Mouse (Mus musculus) stomach, postnatal 0 days (tissue): ENCODE data around the gene Narfl. TPM values are rescaled to one million over a fixed set of nuclear protein-coding genes. Genes with fewer than 3 reads are reported as not detected.

Source experiments
- ATAC-seq: fragments of 200-750 bp; cut with Nextera tagmentation; 2 replicates; pipeline ENCODE4 v1.8.0; 2017; ENCODE audit not compliant: low FRiP score, low TSS enrichment
- DNase-seq: peaks from one replicate; pipeline ENCODE4 v3.0.0-alpha.2; 2016; ENCODE audit warnings: low spot score
- H3K27ac ChIP-seq: fragments of 300-500 bp; sonication (generic); replicated peaks from 2 replicates; pipeline ENCODE4 v1.5.1; 2014; ENCODE audit warnings: mild to moderate bottlenecking, control low read depth
- H3K27me3 ChIP-seq: fragments of 300-500 bp; sonication (generic); 2 replicates; pipeline ENCODE4 v1.6.1; 2014; ENCODE audit warnings: low read length; ENCODE audit not compliant: control insufficient read depth, insufficient read depth
- H3K36me3 ChIP-seq: fragments of 300-500 bp; sonication (generic); 2 replicates; pipeline ENCODE4 v1.6.1; 2014; ENCODE audit warnings: low read length, mixed read lengths; ENCODE audit not compliant: control insufficient read depth, insufficient read depth
- H3K4me1 ChIP-seq: fragments of 300-500 bp; sonication (generic); replicated peaks from 2 replicates; pipeline ENCODE4 v1.6.1; 2014; ENCODE audit warnings: antibody characterized with exemption; ENCODE audit not compliant: control insufficient read depth, insufficient read depth
- H3K4me2 ChIP-seq: fragments of 300-500 bp; sonication (generic); replicated peaks from 2 replicates; pipeline ENCODE4 v1.6.1; 2014; ENCODE audit warnings: low read depth, mild to moderate bottlenecking, control low read depth, moderate library complexity
- H3K4me3 ChIP-seq: fragments of 300-500 bp; sonication (generic); 2 replicates; pipeline ENCODE4 v1.5.1; 2014; ENCODE audit warnings: low read depth, low read length, control low read depth
- H3K9ac ChIP-seq: fragments of 300-500 bp; sonication (generic); 2 replicates; pipeline ENCODE4 v1.6.1; 2014; ENCODE audit warnings: mild to moderate bottlenecking, low read length, control low read depth, mixed read lengths
- H3K9me3 ChIP-seq: fragments of 300-500 bp; sonication (generic); 2 replicates; pipeline ENCODE4 v1.6.1; 2016; ENCODE audit warnings: low read length; ENCODE audit not compliant: control insufficient read depth
- CTCF ChIP-seq: IDR thresholded peaks from 2 replicates; pipeline ENCODE4 v1.5.1; 2016; ENCODE audit warnings: antibody characterized with exemption, low read depth, mild to moderate bottlenecking, moderate library complexity
- EP300 ChIP-seq: optimal IDR thresholded peaks from 2 replicates; pipeline ENCODE3; 2016; ENCODE audit warnings: antibody characterized with exemption
- WGBS: fragments of 180-500 bp; shearing (Covaris S2); extraction: QIAGEN DNeasy Blood & Tissue Kit; methylation state at CpG from one replicate; pipeline ENCODE4 v1.1.7; 2014; 5-methylcytosine and 5-hydroxymethylcytosine counted together
- polyA plus RNA-seq: library from polyadenylated mRNA; unstranded; fragments of >200 nt; fragmentation: Nextera tagmentation; extraction: Ambion mirVana; gene quantifications from 2 replicates; pipeline ENCODE4 v1.2.1, GENCODE M21; 2015

The Narfl gene
- polyA plus RNA-seq, 1 experiment from 2014 or later, result 19.1 TPM

DNA sequence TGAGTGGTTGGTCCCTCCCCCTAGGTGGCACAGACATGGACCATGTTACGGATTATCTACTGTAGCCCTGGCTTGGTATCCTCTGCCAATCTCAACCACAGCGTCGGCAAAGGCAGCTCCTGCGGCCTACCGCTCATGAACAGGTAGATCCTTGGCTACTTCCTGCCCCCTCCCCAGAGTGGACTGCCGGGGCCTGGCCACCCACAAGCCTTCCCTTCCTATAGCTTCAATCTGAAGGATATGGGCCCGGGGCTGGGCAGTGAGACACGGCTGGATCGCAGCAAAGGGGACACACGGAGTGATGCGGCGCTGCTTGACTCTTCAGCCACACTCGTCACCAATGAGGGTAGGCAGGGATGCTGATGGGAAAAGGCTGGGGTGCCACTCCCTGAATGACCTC is 53.4 kb downstream of the Narfl start:
- no peak overlapping the region for H3K4me2 ChIP-seq
- H3K27me3 ChIP-seq, result no peaks in the 10 kb centered on the region
- peaks cover 14% of the 10 kb centered on the region for H3K36me3 ChIP-seq
- H3K4me1 ChIP-seq, result peaks cover 22% of the 10 kb centered on the region
- no peak for TF ChIP-seq EP300
- no peak for TF ChIP-seq CTCF
- H3K4me3 ChIP-seq, result no peak overlapping the region
- H3K9me3 ChIP-seq, result no peaks in the 10 kb centered on the region
- no peak for DNase-seq
- no peak overlapping the region for H3K27ac ChIP-seq
- 95% methylated on average over 13 of the region's 13 CpGs for WGBS
- no peak overlapping the region for H3K9ac ChIP-seq
- no peak for ATAC-seq

DNA sequence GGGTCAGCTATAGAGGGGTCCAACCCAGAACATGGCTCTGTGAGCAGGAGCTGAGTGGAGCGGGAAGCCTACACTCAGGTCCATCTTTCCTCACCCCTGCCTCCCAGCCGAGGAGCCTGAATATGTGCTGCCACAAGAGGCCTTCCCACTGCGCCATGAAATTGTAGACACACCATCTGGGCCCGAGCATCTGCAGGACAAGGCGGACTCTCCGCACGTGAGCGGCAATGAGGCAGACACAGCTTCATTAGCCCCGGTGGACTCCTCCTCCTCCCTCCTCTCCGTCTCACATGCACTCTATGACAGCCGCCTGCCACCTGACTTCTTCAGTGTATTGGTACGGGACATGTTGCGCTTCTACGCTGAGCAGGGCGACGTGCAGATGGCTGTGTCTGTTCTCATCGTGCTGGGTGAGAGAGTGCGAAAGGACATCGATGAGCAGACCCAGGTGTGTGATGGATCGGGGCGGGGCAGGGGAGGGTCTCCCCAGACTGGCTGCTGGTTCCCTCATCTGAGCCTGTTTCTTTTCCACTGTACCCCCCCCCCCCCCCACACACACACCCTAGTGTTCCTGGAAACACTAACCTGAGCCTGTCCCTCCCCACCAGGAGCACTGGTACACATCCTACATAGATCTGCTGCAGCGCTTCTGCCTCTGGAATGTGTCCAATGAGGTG is 54.1 kb downstream of the Narfl start:
- Histone ChIP-seq H3K4me1 (peaks cover 22% of the 10 kb centered on the region), H3K9me3 (no peaks in the 10 kb centered on the region), H3K27ac (no peak overlapping the region), H3K4me2 (no peak overlapping the region), H3K4me3 (no peak overlapping the region), H3K27me3 (no peaks in the 10 kb centered on the region), H3K36me3 (peaks cover 14% of the 10 kb centered on the region), H3K9ac (no peak overlapping the region)
- TF ChIP-seq EP300 (no peak), CTCF (no peak)
- 93% methylated on average over 22 of the region's 22 CpGs for WGBS
- DNase-seq (no peak), ATAC-seq (no peak)

DNA sequence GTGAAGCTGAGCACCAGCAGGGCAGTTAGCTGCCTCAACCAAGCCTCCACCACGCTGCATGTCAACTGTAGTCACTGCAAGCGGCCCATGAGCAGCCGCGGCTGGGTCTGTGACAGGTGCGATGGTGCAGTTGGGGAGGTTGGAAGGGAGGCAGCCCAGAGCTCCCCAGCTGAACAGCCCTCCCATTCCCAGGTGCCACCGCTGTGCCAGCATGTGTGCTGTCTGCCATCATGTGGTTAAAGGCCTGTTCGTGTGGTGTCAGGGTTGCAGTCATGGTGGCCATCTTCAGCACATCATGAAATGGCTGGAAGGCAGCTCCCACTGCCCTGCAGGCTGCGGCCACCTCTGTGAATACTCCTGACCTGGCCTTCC is 54.6 kb downstream of the Narfl start:
- WGBS, result 83% methylated on average over 8 of the region's 8 CpGs
- Histone ChIP-seq H3K4me2 (peak overlapping the region; percentile 85), H3K9me3 (no peaks in the 10 kb centered on the region), H3K4me1 (peaks cover 22% of the 10 kb centered on the region), H3K9ac (peak overlapping the region; percentile 68; the same call in 1 of the 2 replicates), H3K36me3 (peaks cover 14% of the 10 kb centered on the region), H3K27me3 (no peaks in the 10 kb centered on the region), H3K27ac (peak overlapping the region; percentile 92), H3K4me3 (peak overlapping the region; percentile 56; the same call in 1 of the 2 replicates)
- ATAC-seq (no peak), DNase-seq (no peak)
- TF ChIP-seq CTCF, result no peak
- no peak for TF ChIP-seq EP300

DNA sequence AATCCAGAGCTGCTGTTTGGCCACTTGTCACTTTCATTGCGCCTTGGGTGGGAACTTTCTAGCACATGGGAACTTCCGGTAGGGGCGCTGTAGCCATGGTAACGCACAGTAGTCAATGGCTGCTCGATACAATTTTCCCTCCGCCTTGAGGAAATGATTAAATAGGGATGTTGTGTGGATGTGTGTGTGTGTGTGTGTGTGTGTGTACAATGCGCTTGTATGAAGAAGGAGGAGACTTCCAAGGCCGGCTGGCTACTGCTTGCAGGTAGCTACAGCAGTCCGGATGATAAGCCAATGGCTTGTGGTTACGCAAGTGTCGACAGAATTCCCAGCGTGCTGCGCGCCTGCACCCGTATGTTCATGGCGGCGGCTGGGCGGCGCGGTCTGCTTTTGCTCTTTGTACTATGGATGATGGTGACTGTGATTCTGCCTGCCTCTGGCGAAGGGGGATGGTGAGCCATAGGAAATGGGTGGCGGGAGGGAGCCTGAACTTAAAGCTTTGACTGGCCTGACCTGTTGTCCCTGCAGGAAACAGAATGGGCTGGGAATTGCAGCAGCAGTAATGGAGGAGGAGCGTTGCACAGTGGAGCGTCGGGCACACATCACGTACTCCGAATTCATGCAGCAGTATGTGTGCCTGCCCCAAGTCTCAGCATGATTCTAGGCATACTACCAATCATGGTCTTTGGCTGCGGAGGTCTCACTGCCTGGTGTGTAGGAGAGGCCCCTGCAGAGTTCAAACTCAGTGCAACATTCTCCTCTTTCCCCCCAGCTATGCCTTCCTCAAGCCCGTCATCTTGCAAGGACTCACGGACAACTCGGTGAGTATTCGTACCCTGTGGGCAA is 55.4 kb downstream of the Narfl start, which contains the start of gene Jmjd8:
Jmjd8 (plus strand) TSS at position 156 of the 846 bp plus-strand sequence.
- peak; percentile 55 for ATAC-seq
- Histone ChIP-seq H3K9me3 (no peaks in the 10 kb centered on the region), H3K4me3 (peak within 1 kb of the TSS; percentile 56), H3K9ac (peak within 1 kb of the TSS; percentile 68), H3K36me3 (peaks cover 14% of the 10 kb centered on the region), H3K4me1 (peaks cover 22% of the 10 kb centered on the region), H3K27me3 (no peaks in the 10 kb centered on the region), H3K27ac (peak within 1 kb of the TSS; percentile 92), H3K4me2 (peak within 1 kb of the TSS; percentile 85)
- peak; percentile 88 for DNase-seq
- WGBS, result 2% methylated on average over 32 of the region's 32 CpGs
- TF ChIP-seq EP300 (no peak), CTCF (peak; percentile 62)

DNA sequence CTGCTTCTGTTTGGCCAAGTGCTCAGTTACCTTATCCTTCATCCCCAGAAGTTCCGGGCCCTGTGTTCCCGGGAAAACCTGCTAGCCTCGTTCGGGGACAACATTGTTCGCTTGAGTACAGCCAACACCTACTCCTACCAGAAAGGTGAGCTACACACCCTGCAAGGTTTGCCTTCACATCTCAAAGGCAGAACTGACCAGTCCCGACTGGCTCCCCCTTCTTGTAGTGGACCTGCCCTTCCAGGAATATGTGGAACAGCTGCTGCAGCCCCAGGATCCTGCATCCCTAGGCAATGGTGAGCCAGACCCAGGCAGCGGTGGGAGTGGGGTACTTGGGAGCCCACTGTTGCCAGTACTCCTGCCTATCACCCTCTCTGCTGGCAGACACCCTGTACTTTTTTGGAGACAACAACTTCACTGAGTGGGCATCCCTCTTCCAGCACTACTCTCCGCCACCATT is 56.0 kb downstream of the Narfl start:
- WGBS, result 25% methylated on average over 8 of the region's 8 CpGs
- H3K4me1 ChIP-seq, result peaks cover 21% of the 10 kb centered on the region
- H3K9me3 ChIP-seq, result no peaks in the 10 kb centered on the region
- DNase-seq (peak; percentile 70), ATAC-seq (peak; percentile 3; the same call in 1 of the 2 replicates)
- H3K36me3 ChIP-seq, result peaks cover 14% of the 10 kb centered on the region
- H3K9ac ChIP-seq, result peak overlapping the region; percentile 68
- H3K27ac ChIP-seq, result peak overlapping the region; percentile 92
- H3K27me3 ChIP-seq, result no peaks in the 10 kb centered on the region
- peak overlapping the region; percentile 85 for H3K4me2 ChIP-seq
- peak overlapping the region; percentile 56 for H3K4me3 ChIP-seq
- TF ChIP-seq EP300 (no peak), CTCF (no peak)
